Mouse (Mus musculus) olfactory bulb, adult 2 months (tissue): ENCODE data around the gene Srpk1. TPM values are rescaled to one million over a fixed set of nuclear protein-coding genes. Genes with fewer than 3 reads are reported as not detected.
"Not testable (repeated sequence)": the region's sequence is repeated elsewhere in the genome, so short reads cannot be mapped to it uniquely, and the experiment has no call there.

Experiments used
- H3K27ac ChIP-seq: fragments of 200-500 bp; 2 replicates; pipeline ENCODE4 v1.5.1; 2012; ENCODE audit warnings: low read depth, low read length; ENCODE audit not compliant: insufficient read depth
- H3K4me1 ChIP-seq: fragments of 200-500 bp; 2 replicates; pipeline ENCODE4 v1.6.1; 2012; ENCODE audit warnings: low read length; ENCODE audit not compliant: control insufficient read depth, insufficient read depth
- H3K4me3 ChIP-seq: fragments of 200-500 bp; 2 replicates; pipeline ENCODE4 v1.5.1; 2012; ENCODE audit warnings: mild to moderate bottlenecking, low read depth, low read length, moderate library complexity; ENCODE audit not compliant: insufficient read depth
- CTCF ChIP-seq: fragments of 200-500 bp; IDR thresholded peaks from 2 replicates; pipeline ENCODE4 v1.5.1; 2012; ENCODE audit warnings: low read depth, mild to moderate bottlenecking, low read length, moderate library complexity; ENCODE audit not compliant: insufficient read depth
- POLR2A ChIP-seq: fragments of 200-500 bp; IDR thresholded peaks from 2 replicates; pipeline ENCODE4 v1.6.1; 2012; ENCODE audit warnings: mild to moderate bottlenecking, low read depth, low read length, moderate library complexity; ENCODE audit not compliant: insufficient read depth
- WGBS: fragments of 180-500 bp; shearing (Covaris S2); methylation state at CpG from one replicate; pipeline ENCODE4 v1.1.7; 2018; 5-methylcytosine and 5-hydroxymethylcytosine counted together
- polyA plus RNA-seq: library from polyadenylated mRNA; stranded (reverse); fragments of >200 nt; gene quantifications from 2 replicates; pipeline ENCODE4 v1.2.4, GENCODE M21; 2012; ENCODE audit warnings: low replicate concordance; ENCODE audit not compliant: missing spikeins, insufficient read depth, insufficient read length

The Srpk1 gene
- polyA plus RNA-seq, 1 experiment = not detected

- no peak overlapping the region for H3K27ac ChIP-seq
- H3K4me1 ChIP-seq = peaks cover 17% of the 10 kb centered on the region
- TF ChIP-seq POLR2A = no peak
- no peak for TF ChIP-seq CTCF
- H3K4me3 ChIP-seq = no peak overlapping the region
- WGBS = 84% methylated on average over 7 of the region's 7 CpGs
Measured at GRCm38 (mm10) chr17:28572521-28572920, 50.0 kb downstream of the Srpk1 start.

- no peak for TF ChIP-seq POLR2A
- no peak for TF ChIP-seq CTCF
- peaks cover 13% of the 10 kb centered on the region for H3K4me1 ChIP-seq
- 80% methylated on average over 3 of the region's 3 CpGs for WGBS
- H3K27ac ChIP-seq = no peak overlapping the region
- no peak overlapping the region for H3K4me3 ChIP-seq
Measured at GRCm38 (mm10) chr17:28571868-28572267, 50.6 kb downstream of the Srpk1 start.

- 0 out of 2 replicates have a peak, but pooled peaks cover 1% of the 10 kb centered on the region for H3K4me1 ChIP-seq
- H3K27ac ChIP-seq = no peak overlapping the region
- H3K4me3 ChIP-seq = no peak overlapping the region
- TF ChIP-seq POLR2A (no peak), CTCF (no peak)
- WGBS = 57% methylated on average over 3 of the region's 3 CpGs
Measured at GRCm38 (mm10) chr17:28567541-28567940, 55.0 kb downstream of the Srpk1 start.

DNA sequence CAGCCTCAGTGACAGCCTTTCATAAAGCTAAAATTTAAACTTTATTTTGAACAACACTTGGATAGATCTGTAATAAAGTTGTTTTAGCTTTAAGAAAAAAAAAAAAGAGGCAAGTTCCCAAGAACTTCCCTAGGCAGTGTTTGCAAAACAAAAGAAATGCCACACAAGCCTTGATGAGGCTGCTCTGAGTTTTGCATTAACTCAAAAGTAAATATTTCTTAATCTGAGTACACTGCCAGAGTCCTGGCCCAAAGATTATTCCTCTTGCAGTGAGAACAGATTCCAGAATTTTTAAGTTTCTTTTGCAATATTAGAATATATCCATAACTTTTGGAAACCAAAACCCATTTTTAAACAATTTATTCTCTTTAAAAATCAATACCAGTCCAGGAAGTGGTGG lies 57.3 kb downstream of the Srpk1 start:
- H3K27ac ChIP-seq = no peak overlapping the region
- H3K4me1 ChIP-seq = no peaks in the 10 kb centered on the region
- no peak overlapping the region for H3K4me3 ChIP-seq
- TF ChIP-seq CTCF = no peak
- TF ChIP-seq POLR2A = no peak

DNA sequence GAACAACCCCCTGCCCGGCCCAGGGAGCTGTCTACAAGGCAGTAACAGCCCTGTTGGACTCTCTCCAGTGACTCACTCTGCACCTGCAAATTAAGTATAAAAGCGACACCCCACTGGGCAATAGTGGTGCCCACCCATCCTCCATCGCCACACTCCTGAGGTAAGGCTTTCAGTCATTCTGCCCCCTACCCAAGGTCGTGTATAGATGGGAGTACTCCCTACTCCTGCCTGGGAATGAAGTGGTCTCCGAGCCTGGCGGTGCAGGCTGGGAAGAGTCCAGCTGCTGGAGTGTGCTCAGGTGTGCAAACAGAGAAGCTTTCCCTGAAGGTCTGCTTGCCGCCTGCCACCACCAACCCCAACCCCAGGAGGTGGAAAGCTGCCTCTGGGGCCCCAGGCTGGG lies 60.9 kb downstream of the Srpk1 start:
- no peak for TF ChIP-seq POLR2A
- TF ChIP-seq CTCF = no peak
- Histone ChIP-seq H3K4me3 (no peak overlapping the region), H3K4me1 (peaks cover 2% of the 10 kb centered on the region; the same call in 1 of the 2 replicates), H3K27ac (no peak overlapping the region)
- 62% methylated on average over 7 of the region's 7 CpGs for WGBS

- TF ChIP-seq POLR2A (no peak), CTCF (no peak)
- Histone ChIP-seq H3K4me3 (no peak within 1 kb of the TSS), H3K27ac (no peak within 1 kb of the TSS), H3K4me1 (peaks cover 2% of the 10 kb centered on the region; the same call in 1 of the 2 replicates)
- 96% methylated on average over 4 of the region's 4 CpGs for WGBS
Measured at GRCm38 (mm10) chr17:28560598-28560997, 61.9 kb downstream of the Srpk1 start, which contains the start of gene Clps. TSS of gene Clps (minus strand) at chr17:28560766.

GRCm38 (mm10) chr17:28557772-28558171 lies 64.7 kb downstream of the Srpk1 start:
- WGBS = 80% methylated on average over 6 of the region's 6 CpGs
- TF ChIP-seq CTCF (no peak), POLR2A (no peak)
- no peak overlapping the region for H3K27ac ChIP-seq
- H3K4me1 ChIP-seq = peaks cover 7% of the 10 kb centered on the region
- no peak overlapping the region for H3K4me3 ChIP-seq

GRCm38 (mm10) chr17:28556635-28557396 lies 65.7 kb downstream of the Srpk1 start:
- 54% methylated on average over 6 of the region's 6 CpGs for WGBS
- Histone ChIP-seq H3K27ac (no peak overlapping the region), H3K4me3 (no peak overlapping the region), H3K4me1 (peaks cover 7% of the 10 kb centered on the region)
- TF ChIP-seq CTCF (no peak), POLR2A (no peak)

DNA sequence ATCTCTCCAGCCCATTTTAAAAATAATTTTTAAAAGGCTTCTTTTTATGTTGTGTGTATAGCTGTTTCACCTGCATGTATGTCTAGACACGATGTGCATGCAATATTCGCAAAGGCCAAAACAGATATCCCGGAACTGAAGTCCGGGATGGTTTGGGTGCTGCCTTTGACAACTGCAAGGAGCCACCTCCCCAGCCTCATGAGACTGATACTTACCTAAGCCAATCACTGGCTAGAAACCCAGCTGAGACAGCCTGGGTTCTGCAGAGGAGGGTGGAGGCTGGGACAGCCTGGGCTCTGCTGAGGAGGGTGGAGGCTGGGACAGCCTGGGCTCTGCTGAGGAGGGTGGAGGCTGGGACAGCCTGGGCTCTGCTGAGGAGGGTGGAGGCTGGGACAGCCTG lies 68.5 kb downstream of the Srpk1 start:
- H3K4me1 ChIP-seq, H3K4me3 ChIP-seq, H3K27ac ChIP-seq: not testable (repeated sequence)
- WGBS = 93% methylated on average over 4 of the region's 4 CpGs
